Mouse (Mus musculus) embryonic fibroblast, embryonic 13.5 days (primary cell): ENCODE data around the gene Dync2li1.

ENCODE experiments used
- CTCF ChIP-seq: IDR thresholded peaks from 2 replicates; pipeline ENCODE4 v1.5.1; 2011; ENCODE audit warnings: mild to moderate bottlenecking, control low read depth, low read length, moderate library complexity, borderline replicate concordance; ENCODE audit not compliant: insufficient read depth
- POLR2A ChIP-seq: IDR thresholded peaks from 2 replicates; pipeline ENCODE4 v1.6.1; 2011; ENCODE audit warnings: low read depth, mild to moderate bottlenecking, control low read depth, low read length, moderate library complexity

DNA sequence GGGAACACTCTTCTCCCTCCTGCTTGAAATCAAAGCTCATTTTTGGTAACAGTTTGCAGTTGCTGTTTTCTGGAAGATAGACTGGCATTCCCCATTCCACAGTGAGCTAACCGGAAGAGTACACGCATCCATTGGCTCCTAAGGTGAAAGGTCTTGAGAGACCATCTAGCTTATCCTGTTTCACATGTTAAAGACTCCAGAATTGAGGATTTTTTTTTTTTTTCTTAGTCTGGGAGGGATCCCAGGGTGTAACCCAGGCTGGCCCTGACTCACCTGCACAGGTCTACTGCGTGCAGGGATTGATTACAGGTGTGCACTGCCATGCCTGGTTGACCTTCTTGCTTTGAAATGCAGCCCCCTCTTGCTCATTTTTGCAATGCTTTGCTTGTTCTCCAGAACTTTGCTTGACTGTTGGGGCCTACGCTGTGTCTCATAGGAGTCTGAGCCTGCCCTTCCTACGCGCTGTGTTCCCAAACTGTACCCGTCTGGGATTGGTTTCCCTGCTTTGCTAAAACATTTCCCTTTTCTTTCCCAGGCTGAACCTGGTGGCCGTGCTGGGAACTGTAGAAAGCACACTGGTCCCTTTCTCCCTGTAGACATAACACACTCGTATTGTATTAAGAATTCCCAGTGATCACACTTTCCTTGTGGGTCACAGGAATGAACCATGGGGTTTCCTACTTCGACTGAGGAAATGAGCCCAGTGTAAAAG is 22.4 kb upstream of the Dync2li1 start:
- no peak for TF ChIP-seq CTCF
- TF ChIP-seq POLR2A: no peak
